Mouse (Mus musculus) hindbrain, embryonic 11.5 days (tissue): ENCODE measurements at regions not wholly inside any gene's neighbourhood (a gene's known extent, or its start where the extent isn't known, plus 50 kb on each side); places are given as distances from the start of the nearest gene placed in this dataset.

Experiments
- ATAC-seq: fragments of 200-750 bp; cut with Nextera tagmentation; 2 replicates; pipeline ENCODE4 v1.8.0; 2017; ENCODE audit warnings: mild to moderate bottlenecking, moderate TSS enrichment, moderate library complexity; ENCODE audit not compliant: low FRiP score
- DNase-seq: peaks from one replicate; pipeline ENCODE4 v3.0.0-alpha.2; 2015; ENCODE audit warnings: low spot score
- H3K27ac ChIP-seq: fragments of 300-500 bp; sonication (generic); 2 replicates; pipeline ENCODE4 v1.5.1; 2014; ENCODE audit warnings: mild to moderate bottlenecking, low read depth, low read length
- H3K27me3 ChIP-seq: fragments of 300-500 bp; sonication (generic); 2 replicates; pipeline ENCODE4 v1.6.1; 2014; ENCODE audit warnings: mild to moderate bottlenecking, low read length, moderate library complexity, mixed read lengths; ENCODE audit not compliant: control insufficient read depth, insufficient read depth
- H3K36me3 ChIP-seq: fragments of 300-500 bp; sonication (generic); 2 replicates; pipeline ENCODE4 v1.6.1; 2014; ENCODE audit warnings: mild to moderate bottlenecking, low read length, moderate library complexity, mixed read lengths; ENCODE audit not compliant: control insufficient read depth, insufficient read depth
- H3K4me1 ChIP-seq: fragments of 300-500 bp; sonication (generic); replicated peaks from 2 replicates; pipeline ENCODE4 v1.6.1; 2014; ENCODE audit warnings: low read length, mixed read lengths; ENCODE audit not compliant: control insufficient read depth, insufficient read depth
- H3K4me2 ChIP-seq: fragments of 300-500 bp; sonication (generic); replicated peaks from 2 replicates; pipeline ENCODE4 v1.6.1; 2014; ENCODE audit warnings: mild to moderate bottlenecking, low read depth, low read length
- H3K4me3 ChIP-seq: fragments of 300-500 bp; sonication (generic); 2 replicates; pipeline ENCODE4 v1.5.1; 2014; ENCODE audit warnings: low read depth, low read length
- H3K9ac ChIP-seq: fragments of 300-500 bp; sonication (generic); 2 replicates; pipeline ENCODE4 v1.6.1; 2014; ENCODE audit warnings: low read depth, low read length
- H3K9me3 ChIP-seq: fragments of 300-500 bp; sonication (generic); 2 replicates; pipeline ENCODE4 v1.6.1; 2016; ENCODE audit warnings: low read length; ENCODE audit not compliant: control insufficient read depth
- WGBS: fragments of 180-500 bp; shearing (Covaris S2); extraction: QIAGEN DNeasy Blood & Tissue Kit; methylation state at CpG from one replicate; pipeline ENCODE4 v1.1.7; 2014; 5-methylcytosine and 5-hydroxymethylcytosine counted together

DNA sequence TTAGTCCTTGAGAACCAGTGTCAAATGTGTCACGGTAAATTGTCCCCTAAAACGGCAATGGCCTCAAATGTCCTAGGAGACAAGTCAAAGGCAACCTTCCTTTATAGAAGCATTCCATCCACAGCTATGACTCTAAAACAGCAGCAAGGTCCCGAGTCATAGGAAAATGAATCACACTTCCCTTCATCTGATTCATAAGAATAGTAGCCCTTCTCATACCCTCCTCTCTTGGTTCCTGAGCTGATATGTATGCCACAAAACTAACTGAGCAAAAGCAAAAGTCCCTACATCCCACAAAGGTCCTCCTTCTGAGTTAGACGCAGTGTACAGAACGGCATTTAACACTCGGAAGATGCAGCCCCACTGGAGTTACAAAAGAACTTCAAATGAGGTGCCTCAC, 250.6 kb upstream of the Thrb start:
- Histone ChIP-seq H3K27me3 (no peaks in the 10 kb centered on the region), H3K9me3 (no peaks in the 10 kb centered on the region), H3K9ac (no peak overlapping the region), H3K27ac (no peak overlapping the region), H3K4me1 (no peaks in the 10 kb centered on the region), H3K36me3 (no peaks in the 10 kb centered on the region), H3K4me3 (no peak overlapping the region), H3K4me2 (no peak overlapping the region)
- no peak for ATAC-seq
- 92% methylated on average over 6 of the region's 6 CpGs for WGBS
- no peak for DNase-seq

DNA sequence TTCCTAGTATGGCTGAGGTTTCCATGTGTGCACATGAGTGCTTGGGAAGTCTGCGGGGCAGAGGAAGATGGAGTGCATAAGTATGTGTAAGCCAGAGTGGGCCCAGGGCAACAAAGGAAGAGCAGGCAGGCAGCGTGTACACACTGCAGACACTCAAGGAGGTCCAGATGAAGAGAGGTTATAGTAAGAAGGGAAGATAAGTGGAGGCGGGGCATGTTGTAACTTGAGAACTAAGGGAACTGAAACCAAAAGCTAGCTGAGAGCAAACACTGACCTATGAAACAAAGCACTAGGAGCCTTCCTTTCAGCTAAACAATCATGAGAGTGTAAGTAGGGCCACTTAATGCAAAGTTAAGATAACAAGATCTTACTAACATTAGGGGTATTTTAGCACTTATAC, 249.3 kb upstream of the Thrb start:
- DNase-seq, result no peak
- H3K4me2 ChIP-seq, result no peak overlapping the region
- 39% methylated on average over 3 of the region's 3 CpGs for WGBS
- H3K9me3 ChIP-seq, result no peaks in the 10 kb centered on the region
- H3K9ac ChIP-seq, result no peak overlapping the region
- no peak overlapping the region for H3K4me3 ChIP-seq
- H3K4me1 ChIP-seq, result no peaks in the 10 kb centered on the region
- no peaks in the 10 kb centered on the region for H3K27me3 ChIP-seq
- no peak overlapping the region for H3K27ac ChIP-seq
- H3K36me3 ChIP-seq, result no peaks in the 10 kb centered on the region
- no peak for ATAC-seq

GRCm38 (mm10) chr14:17411299-17411698, 248.8 kb upstream of the Thrb start:
- Histone ChIP-seq H3K4me1 (no peaks in the 10 kb centered on the region), H3K9ac (no peak overlapping the region), H3K36me3 (no peaks in the 10 kb centered on the region), H3K4me3 (no peak overlapping the region), H3K9me3 (no peaks in the 10 kb centered on the region), H3K27me3 (no peaks in the 10 kb centered on the region), H3K27ac (no peak overlapping the region), H3K4me2 (no peak overlapping the region)
- ATAC-seq, result no peak
- DNase-seq, result no peak
- 63% methylated on average over 1 of the region's 1 CpGs for WGBS

- no peaks in the 10 kb centered on the region for H3K4me1 ChIP-seq
- no peaks in the 10 kb centered on the region for H3K36me3 ChIP-seq
- H3K4me2 ChIP-seq, result no peak overlapping the region
- H3K27me3 ChIP-seq, result no peaks in the 10 kb centered on the region
- ATAC-seq, result no peak
- DNase-seq, result no peak
- no peak overlapping the region for H3K27ac ChIP-seq
- no peak overlapping the region for H3K9ac ChIP-seq
- H3K4me3 ChIP-seq, result no peak overlapping the region
- WGBS, result 87% methylated on average over 6 of the region's 6 CpGs
- H3K9me3 ChIP-seq, result no peaks in the 10 kb centered on the region
Measured at GRCm38 (mm10) chr14:17414246-17414888, 245.7 kb upstream of the Thrb start.

- no peak for ATAC-seq
- Histone ChIP-seq H3K36me3 (no peaks in the 10 kb centered on the region), H3K27me3 (no peaks in the 10 kb centered on the region), H3K4me1 (no peaks in the 10 kb centered on the region), H3K4me2 (no peak overlapping the region), H3K9me3 (no peaks in the 10 kb centered on the region), H3K9ac (no peak overlapping the region), H3K4me3 (no peak overlapping the region), H3K27ac (no peak overlapping the region)
- DNase-seq, result no peak
- WGBS, result 90% methylated on average over 1 of the region's 1 CpGs
Measured at GRCm38 (mm10) chr14:17427751-17428150, 232.3 kb upstream of the Thrb start.

DNA sequence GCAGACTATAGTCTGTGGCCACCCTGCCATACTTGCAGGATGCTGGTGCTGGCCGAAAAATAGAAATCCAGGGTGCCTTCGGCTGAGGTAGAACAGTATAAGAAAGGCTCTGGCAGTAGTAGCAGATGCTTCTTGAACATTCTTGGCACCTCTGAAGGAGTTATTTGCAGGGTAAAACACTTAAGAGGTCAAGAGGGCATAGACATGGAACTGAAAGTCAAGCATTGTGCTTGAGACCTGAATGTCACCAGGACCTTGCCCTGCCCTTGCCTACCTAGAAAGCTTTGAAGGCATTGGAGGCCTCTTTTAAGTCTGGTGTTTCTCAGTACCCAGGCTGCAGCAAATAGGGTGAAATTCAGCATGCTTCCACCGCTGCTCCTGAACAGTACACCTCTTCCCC, 230.9 kb upstream of the Thrb start:
- Histone ChIP-seq H3K27ac (no peak overlapping the region), H3K36me3 (no peaks in the 10 kb centered on the region), H3K27me3 (no peaks in the 10 kb centered on the region), H3K4me1 (no peaks in the 10 kb centered on the region), H3K9me3 (no peaks in the 10 kb centered on the region), H3K4me2 (no peak overlapping the region), H3K4me3 (no peak overlapping the region), H3K9ac (no peak overlapping the region)
- WGBS, result 88% methylated on average over 3 of the region's 3 CpGs
- no peak for DNase-seq
- ATAC-seq, result no peak

GRCm38 (mm10) chr14:17433346-17433745, 226.7 kb upstream of the Thrb start:
- no peaks in the 10 kb centered on the region for H3K4me1 ChIP-seq
- no peak overlapping the region for H3K27ac ChIP-seq
- 81% methylated on average over 1 of the region's 1 CpGs for WGBS
- H3K9ac ChIP-seq, result no peak overlapping the region
- H3K4me3 ChIP-seq, result no peak overlapping the region
- no peak for ATAC-seq
- H3K27me3 ChIP-seq, result no peaks in the 10 kb centered on the region
- H3K36me3 ChIP-seq, result no peaks in the 10 kb centered on the region
- H3K4me2 ChIP-seq, result no peak overlapping the region
- DNase-seq, result no peak
- no peaks in the 10 kb centered on the region for H3K9me3 ChIP-seq

GRCm38 (mm10) chr14:17457946-17458345, 202.1 kb upstream of the Thrb start:
- no peak for ATAC-seq
- no peaks in the 10 kb centered on the region for H3K9me3 ChIP-seq
- H3K27me3 ChIP-seq, result no peaks in the 10 kb centered on the region
- WGBS, result 70% methylated on average over 2 of the region's 2 CpGs
- H3K4me3 ChIP-seq, result no peak overlapping the region
- H3K36me3 ChIP-seq, result no peaks in the 10 kb centered on the region
- no peak overlapping the region for H3K9ac ChIP-seq
- no peak for DNase-seq
- H3K4me1 ChIP-seq, result no peaks in the 10 kb centered on the region
- no peak overlapping the region for H3K4me2 ChIP-seq
- no peak overlapping the region for H3K27ac ChIP-seq

- no peak overlapping the region for H3K9ac ChIP-seq
- DNase-seq (no peak), ATAC-seq (no peak)
- H3K36me3 ChIP-seq, result no peaks in the 10 kb centered on the region
- no peak overlapping the region for H3K27ac ChIP-seq
- H3K9me3 ChIP-seq, result no peaks in the 10 kb centered on the region
- 96% methylated on average over 1 of the region's 1 CpGs for WGBS
- H3K4me1 ChIP-seq, result no peaks in the 10 kb centered on the region
- H3K4me2 ChIP-seq, result no peak overlapping the region
- no peak overlapping the region for H3K4me3 ChIP-seq
- H3K27me3 ChIP-seq, result no peaks in the 10 kb centered on the region
Measured at GRCm38 (mm10) chr14:17478963-17479362, 181.1 kb upstream of the Thrb start.
